Mouse (Mus musculus): ENCODE measurements around the gene 1700024P04Rik.

The 1700024P04Rik gene

DNA sequence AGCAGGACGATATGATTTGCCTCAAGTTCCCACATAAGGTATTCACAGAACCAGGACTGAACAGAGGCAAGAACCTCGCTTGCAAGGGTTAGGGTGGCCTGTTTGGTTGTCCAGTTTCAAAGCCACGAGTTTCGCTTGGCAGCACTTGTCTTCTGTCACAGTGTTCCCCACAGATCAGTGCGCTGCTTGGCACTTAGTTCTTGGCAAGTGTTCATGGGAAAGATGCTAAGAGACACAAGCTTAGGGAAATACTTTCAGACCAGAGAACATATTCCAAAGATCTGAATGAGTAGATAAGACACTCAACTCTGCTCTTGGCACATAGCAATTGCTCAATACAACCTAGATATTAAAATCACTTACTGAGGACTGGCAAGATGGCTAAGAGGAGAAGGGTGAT, 17.8 kb downstream of the 1700024P04Rik start:
- DNase-seq (ENCODE audit: low spot score in 2 of 2), result no peak

DNA sequence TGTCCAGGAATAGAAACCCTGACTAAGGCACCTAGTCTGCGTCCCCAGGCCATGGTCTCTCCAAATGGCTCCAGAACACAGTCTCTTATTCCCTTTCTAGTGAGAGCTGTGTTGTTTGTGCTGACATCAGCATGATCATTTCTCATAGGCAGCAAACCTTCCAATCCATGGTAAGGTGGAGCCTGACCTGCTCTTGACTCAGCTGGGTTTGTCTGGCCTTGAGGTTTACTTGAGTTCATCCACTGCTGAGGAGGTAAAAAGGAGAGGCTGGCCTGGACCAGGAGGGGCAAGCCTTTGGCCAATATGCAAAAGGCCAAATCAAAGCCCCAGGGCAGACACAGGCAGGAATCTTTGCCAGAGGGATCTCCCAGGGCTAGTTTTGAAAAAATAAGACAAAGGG, 20.8 kb downstream of the 1700024P04Rik start:
- no peak for DNase-seq (ENCODE audit: low spot score in 2 of 2)

DNA sequence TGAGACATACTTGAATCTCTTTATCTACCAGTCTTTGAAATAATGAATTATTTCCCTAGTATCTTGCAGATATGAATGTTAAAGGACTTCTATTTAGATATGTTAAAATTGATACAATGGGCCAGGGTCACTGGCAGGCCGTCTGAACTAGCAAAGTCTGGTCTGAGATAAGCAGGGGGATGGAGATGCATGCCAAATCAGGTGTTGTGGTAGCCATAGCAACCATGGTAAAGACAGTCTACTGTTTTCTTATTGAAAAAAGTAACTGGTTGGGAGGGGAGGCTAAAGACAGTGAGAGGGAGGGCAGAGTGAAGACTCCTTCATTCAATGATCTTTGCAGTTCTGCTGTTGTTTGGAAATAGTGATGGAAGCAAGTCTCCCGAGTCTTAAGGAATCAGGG, 26.2 kb downstream of the 1700024P04Rik start:
- DNase-seq (ENCODE audit: low spot score in 2 of 2), result no peak

DNA sequence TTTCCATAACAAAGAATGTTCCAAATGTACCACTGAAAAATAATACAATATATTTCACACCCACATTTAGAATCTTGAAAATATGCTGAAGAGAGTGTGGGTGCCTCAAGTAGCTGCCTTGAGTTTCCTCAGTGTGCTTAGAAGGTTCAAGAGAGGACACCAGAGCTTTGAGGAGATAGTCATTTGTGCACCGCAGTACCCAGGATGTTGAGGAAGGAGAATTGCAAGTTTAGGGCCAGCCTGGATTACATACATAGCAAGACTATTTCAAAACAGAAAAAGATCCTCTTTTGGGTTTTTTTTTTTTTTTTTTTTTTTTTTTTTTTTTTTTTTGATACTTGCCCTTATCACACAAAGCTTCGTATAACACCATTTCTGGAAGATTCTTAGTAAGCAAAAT, 28.2 kb downstream of the 1700024P04Rik start:
- no peak for DNase-seq (ENCODE audit: low spot score in 2 of 2)

DNA sequence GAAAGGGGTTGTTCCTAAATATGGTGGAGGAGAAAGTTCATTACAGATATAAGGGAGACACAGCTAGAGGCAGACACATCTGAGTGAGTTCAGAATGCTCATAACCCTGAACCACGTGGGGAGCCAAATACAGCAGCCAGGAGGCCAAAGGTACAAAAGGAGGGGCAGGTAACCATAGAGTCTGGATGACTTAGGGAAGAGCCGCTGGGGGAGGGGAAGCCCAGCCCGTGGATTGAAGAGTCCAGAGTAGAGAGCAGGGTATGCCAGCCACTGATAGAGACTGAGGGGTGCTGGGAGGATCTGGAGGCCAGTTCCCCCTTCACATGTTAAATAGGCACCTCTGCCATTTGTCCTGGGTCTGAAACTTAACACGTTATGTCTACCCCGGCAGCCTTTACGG, 28.7 kb downstream of the 1700024P04Rik start:
- no peak for DNase-seq (ENCODE audit: low spot score in 2 of 2)

DNA sequence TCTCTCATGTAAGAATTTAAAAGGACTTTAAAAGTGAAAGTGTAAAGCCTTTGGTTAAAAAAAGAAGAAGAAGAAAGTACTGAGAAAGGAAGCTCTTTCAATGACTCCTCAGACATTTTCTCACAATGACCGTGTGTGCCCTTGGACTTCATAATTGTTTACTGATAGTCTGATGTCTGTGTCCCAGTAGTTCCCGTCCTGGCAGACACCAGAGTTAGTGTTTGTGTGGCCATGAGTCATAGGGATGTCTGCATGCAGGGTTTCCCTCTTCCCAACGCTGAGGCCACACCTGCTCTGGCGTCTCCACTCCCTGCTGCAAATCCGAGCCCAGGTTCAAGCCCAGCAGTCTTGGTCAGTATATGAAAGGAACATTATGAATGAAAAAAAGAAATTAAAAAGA, 29.1 kb downstream of the 1700024P04Rik start:
- DNase-seq (ENCODE audit: low spot score in 2 of 2), result no peak

DNA sequence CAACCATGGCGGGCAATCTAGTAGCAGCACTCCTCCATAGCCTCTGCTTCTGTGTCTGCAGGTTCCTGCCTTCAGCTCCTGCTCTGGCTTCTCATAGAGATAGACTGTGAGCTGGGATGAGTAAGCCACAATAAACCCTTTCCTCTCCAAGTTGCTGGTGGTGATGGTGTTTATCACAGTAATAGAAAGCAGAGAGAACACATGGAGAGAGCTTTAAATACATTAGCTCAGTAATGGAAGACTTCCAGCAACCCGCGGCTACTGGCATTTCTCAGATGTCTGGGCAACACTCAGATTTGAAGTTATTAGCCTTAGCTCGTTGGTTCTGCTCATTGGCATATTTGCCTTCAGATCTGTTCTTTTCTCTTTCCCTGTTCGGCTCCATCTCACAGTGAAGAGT, 30.5 kb downstream of the 1700024P04Rik start:
- DNase-seq (ENCODE audit: low spot score in 2 of 2), result peak in 1 of 2 experiments; percentile 45

DNA sequence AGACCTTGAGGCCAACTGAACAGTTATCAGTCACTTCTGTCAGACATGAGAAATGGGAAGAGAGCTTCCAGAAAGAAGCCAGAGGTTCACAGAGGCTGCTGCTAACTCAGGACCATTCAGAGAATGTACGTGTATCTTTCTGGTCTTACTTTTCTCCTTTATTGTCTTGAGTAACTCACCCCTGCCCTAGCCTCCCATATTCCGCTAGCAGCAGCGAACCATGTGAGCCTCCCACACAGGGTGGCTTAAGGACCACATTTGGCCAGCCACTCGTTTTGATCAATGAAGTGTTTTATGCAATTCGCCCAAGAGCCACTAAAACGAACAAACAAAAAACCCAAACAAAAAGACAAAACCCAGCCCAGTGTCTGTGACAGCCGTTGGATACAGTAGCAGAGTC, 32.4 kb downstream of the 1700024P04Rik start:
- DNase-seq (ENCODE audit: low spot score in 2 of 2), result no peak

DNA sequence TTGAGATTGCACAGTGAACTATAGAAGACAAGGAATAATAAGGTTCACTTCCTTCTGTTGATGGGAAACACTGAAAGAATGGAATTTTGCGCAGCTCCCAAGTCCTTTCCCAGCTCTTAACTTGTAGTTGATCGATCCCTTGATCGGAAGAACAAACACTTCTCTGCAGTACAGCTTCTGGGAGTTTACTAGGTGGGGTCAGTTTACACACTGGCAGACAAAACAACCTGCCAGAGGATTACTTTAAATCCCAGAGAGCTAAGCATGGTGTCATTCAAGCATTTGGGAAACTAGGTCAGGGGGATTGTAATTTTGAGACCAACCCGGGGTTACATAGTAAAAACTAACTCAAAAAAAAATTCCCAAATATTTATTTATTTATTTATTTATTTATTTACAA, 36.2 kb downstream of the 1700024P04Rik start:
- DNase-seq (ENCODE audit: low spot score in 2 of 2), result no peak

DNA sequence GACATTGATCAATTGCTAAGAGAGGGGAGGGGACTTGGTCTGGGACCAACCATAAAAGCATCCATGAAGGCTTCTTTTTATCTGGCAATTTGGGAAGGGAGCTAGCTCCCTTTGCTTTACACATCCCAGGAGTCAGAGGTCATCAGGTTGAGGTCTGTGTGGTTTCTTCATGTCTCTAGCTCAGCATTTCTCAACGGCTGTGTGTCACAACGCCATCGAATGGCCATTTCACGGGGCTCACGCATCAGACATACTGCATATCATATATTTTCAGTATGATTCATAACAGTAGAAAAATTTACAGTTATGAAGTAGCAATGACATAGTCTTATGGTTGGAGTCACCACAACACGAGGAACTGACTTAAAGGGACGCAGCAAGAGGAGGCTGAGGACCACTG, 37.9 kb downstream of the 1700024P04Rik start:
- DNase-seq (ENCODE audit: low spot score in 2 of 2), result no peak

DNA sequence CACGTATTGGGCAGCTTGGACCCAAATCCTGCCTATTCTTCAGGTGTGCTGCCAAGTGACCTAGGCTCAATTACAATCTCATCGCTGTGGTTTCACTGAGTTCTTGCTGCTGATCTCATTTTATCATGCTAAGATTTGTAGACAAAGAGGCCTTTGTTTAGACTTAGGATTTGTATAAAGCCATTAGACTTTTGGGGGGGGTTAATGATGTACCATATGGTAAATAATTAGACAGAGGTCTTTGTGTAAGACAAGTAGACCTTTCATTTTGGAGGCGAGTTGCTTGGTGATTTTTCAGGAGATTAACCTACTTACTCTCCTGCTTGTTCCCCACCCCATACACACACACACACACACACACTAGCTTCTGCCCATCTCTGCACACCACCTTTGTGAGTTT, 38.5 kb downstream of the 1700024P04Rik start:
- DNase-seq (ENCODE audit: low spot score in 2 of 2), result no peak

DNA sequence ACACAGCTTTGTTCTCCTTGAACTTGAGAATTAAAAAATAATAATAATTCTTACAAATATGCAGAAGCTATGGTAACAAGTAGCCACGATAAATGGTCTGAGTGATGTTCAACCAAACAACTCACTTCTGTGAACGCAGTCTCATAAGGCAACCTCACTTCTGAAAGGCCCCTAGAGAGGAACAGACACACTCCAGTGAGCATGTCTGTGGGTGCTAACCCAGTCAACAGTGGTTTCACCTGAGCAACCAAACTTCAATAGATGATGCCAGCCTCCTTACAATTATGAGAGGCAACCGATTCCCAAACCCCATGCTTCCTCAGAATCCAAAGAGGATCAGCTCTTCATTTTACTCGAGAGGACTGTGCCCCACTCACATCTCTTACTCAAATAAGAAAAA, 39.0 kb downstream of the 1700024P04Rik start:
- DNase-seq (ENCODE audit: low spot score in 2 of 2), result no peak

DNA sequence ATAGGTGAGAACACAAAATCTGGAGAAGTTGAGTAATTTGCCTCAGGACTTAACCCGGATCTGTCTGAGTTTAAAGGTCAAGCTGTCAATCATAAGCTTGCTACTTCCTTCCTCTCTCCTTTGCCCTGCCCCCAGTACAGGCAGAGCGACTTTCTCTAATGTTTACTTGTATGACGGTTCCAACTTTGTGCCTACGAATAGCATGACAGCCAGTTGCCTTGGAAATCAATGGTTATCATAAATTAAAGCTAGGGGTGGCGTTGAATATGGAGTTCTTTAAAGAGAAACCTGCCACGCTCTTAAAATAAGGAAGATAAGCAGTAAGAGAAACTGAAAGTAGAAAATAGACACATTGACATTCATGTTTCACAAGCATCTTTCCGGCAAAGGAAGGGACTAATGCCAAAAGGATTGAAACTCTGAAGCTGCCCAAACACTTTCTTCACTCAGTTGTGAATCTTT, 39.7 kb downstream of the 1700024P04Rik start:
- peak in 1 of 2 experiments; percentile 16 for DNase-seq (ENCODE audit: low spot score in 2 of 2)

DNA sequence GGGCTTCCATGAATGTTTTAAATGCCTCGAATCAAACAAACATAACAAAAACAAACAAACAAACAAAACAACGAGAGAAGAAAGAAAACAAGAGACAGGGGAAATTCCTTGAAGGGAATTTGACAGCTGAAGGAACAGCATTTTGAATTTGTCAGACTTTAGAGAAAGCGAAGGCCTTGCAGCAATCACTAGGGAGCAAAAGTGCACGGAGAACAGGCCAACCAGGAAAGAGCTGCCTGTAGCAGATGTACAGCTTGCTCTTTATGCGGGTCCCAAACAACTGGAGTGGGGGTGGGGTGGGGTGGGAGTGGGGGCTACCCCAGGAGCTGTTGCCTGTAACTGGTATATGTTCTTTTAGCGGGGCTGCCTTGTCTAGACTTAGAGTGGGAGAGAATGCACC, 42.0 kb downstream of the 1700024P04Rik start:
- DNase-seq (ENCODE audit: low spot score in 2 of 2), result no peak

DNA sequence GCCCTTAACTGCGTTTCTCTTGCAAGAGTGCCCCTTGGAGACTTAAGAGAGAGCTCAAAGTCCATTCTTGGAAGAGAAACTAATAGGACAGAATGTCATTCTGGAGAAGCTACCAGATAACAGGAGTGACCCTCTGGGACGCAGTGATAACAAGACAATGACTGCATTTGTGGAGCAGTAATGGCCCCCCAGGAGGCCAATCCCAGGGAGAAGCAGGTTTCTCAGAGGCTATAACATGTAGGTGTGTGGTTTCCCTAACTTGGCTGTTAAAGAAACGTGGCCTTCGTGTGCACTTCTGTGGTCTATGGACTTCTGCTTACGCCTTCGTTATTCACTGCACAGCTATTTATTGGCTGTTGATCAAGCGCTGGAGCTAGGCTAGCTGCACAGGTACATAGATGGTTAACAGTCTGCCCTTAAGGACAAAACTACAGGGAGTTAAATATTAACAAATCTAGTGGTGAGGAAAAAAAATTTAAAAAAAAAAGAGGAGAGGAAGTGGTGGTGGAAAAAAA, 42.5 kb downstream of the 1700024P04Rik start:
- no peak for DNase-seq (ENCODE audit: low spot score in 2 of 2)

DNA sequence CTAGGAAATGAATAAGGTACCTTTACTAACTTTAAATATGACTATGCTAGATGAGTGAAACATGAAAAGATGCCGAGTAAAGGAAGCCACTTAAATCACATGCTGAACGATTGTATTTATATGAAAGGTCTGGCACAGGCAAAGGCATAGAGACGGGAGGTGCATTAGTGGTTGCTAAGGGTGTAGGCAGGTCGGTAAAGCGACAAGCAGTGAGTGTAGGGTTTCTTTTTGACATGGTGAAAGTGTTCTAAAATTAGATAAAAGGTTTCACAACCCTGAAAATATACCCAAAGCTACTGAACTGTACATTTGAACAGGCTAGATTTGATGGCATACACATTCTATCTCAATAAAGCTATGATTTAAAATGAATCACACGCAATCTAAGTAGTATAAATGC, 47.3 kb downstream of the 1700024P04Rik start:
- no peak for DNase-seq (ENCODE audit: low spot score in 2 of 2)

Data from frontal cortex, postnatal 36 days (tissue).